Mouse (Mus musculus) MEL (cell line): ENCODE results near the gene Rae1. TPM values are rescaled to one million over a fixed set of nuclear protein-coding genes. Genes with fewer than 3 reads are reported as not detected.

Experiments used
- DNase-seq: peaks from one replicate; pipeline ENCODE4 v3.0.0; 2011; ENCODE audit warnings: low read depth, low spot score
- H3K27ac ChIP-seq: 2 replicates; pipeline ENCODE4 v1.5.1; 2012; ENCODE audit warnings: low read depth, mild to moderate bottlenecking, control low read depth, low read length, moderate library complexity; ENCODE audit not compliant: control insufficient read depth
- H3K27me3 ChIP-seq, 2 experiments: fragments of 150-350 bp in 1 of 2; sonication (generic) in 1 of 2; 2 replicates each; pipeline ENCODE4 v1.6.1; 2012; ENCODE audit warnings: low read length in 2 of 2, mild to moderate bottlenecking in 2 of 2, improper control_type of control experiment in 1 of 2, moderate library complexity in 1 of 2; ENCODE audit not compliant: insufficient read depth in 2 of 2, control insufficient read depth in 1 of 2
- H3K36me3 ChIP-seq, 2 experiments: 2 replicates each; pipeline ENCODE4 v1.6.1; 2012 to 2014; ENCODE audit warnings: low read length in 2 of 2, improper control_type of control experiment in 1 of 2, inconsistent platforms in 1 of 2, mild to moderate bottlenecking in 1 of 2; ENCODE audit not compliant: insufficient read depth in 2 of 2, control insufficient read depth in 1 of 2
- H3K4me1 ChIP-seq, 2 experiments: fragments of 150-350 bp in 1 of 2; sonication (generic) in 1 of 2; 2 replicates each; pipeline ENCODE4 v1.6.1; 2012; ENCODE audit warnings: low read length in 2 of 2, improper control_type of control experiment in 1 of 2, mild to moderate bottlenecking in 1 of 2; ENCODE audit not compliant: insufficient read depth in 2 of 2, control insufficient read depth in 1 of 2
- H3K4me3 ChIP-seq, 2 experiments: fragments of 150-350 bp in 1 of 2; sonication (generic) in 1 of 2; 2 replicates each; pipeline ENCODE4 v1.5.1; 2012; ENCODE audit warnings: low read depth in 2 of 2, low read length in 2 of 2, mild to moderate bottlenecking in 2 of 2, moderate library complexity in 2 of 2, control low read depth in 1 of 2, improper control_type of control experiment in 1 of 2; ENCODE audit not compliant: control insufficient read depth in 1 of 2, insufficient read depth in 1 of 2
- H3K79me2 ChIP-seq: 2 replicates; pipeline ENCODE4 v1.6.1; 2012; ENCODE audit warnings: mild to moderate bottlenecking, low read length, moderate library complexity; ENCODE audit not compliant: control insufficient read depth, poor library complexity, insufficient read depth
- H3K9ac ChIP-seq: 2 replicates; pipeline ENCODE4 v1.6.1; 2012; ENCODE audit warnings: low read depth, mild to moderate bottlenecking, control low read depth, low read length, moderate library complexity; ENCODE audit not compliant: control insufficient read depth, poor library complexity, severe bottlenecking
- H3K9me3 ChIP-seq: fragments of 150-350 bp; sonication (generic); replicated peaks from 2 replicates; pipeline ENCODE4 v1.6.1; 2012; ENCODE audit warnings: mild to moderate bottlenecking, low read length, improper control_type of control experiment, moderate library complexity; ENCODE audit not compliant: insufficient read depth
- BHLHE40 ChIP-seq: IDR thresholded peaks from 2 replicates; pipeline ENCODE4 v1.6.1; 2012; ENCODE audit warnings: low read depth, mild to moderate bottlenecking, inconsistent platforms, low read length, improper control_type of control experiment, borderline replicate concordance
- CHD2 ChIP-seq: IDR thresholded peaks from 2 replicates; pipeline ENCODE4 v1.6.1; 2011; ENCODE audit warnings: low read length, improper control_type of control experiment
- E2F4 ChIP-seq: IDR thresholded peaks from 2 replicates; pipeline ENCODE4 v1.6.1; 2011; ENCODE audit warnings: low read depth, low read length, improper control_type of control experiment, borderline replicate concordance
- ELF1 ChIP-seq: IDR thresholded peaks from 2 replicates; pipeline ENCODE4 v1.6.1; 2014; ENCODE audit warnings: low read depth, mild to moderate bottlenecking, inconsistent platforms, low read length, improper control_type of control experiment, moderate library complexity
- EP300 ChIP-seq, 2 experiments: IDR thresholded peaks; 2 replicates each; pipeline ENCODE4 v1.6.1; 2011; ENCODE audit warnings: improper control_type of control experiment in 2 of 2, low read length in 2 of 2, low read depth in 1 of 2, mild to moderate bottlenecking in 1 of 2
- GABPA ChIP-seq: IDR thresholded peaks from 2 replicates; pipeline ENCODE4 v1.6.1; 2012; ENCODE audit warnings: low read depth, mild to moderate bottlenecking, inconsistent platforms, low read length, improper control_type of control experiment, moderate library complexity
- GATA1 ChIP-seq: IDR thresholded peaks from 2 replicates; pipeline ENCODE4 v1.6.1; 2011; ENCODE audit warnings: low read depth, low read length, improper control_type of control experiment
- HCFC1 ChIP-seq: IDR thresholded peaks from 2 replicates; pipeline ENCODE4 v1.6.1; 2012; ENCODE audit warnings: low read depth, mild to moderate bottlenecking, inconsistent platforms, low read length, improper control_type of control experiment, moderate library complexity
- JUND ChIP-seq: IDR thresholded peaks from 2 replicates; pipeline ENCODE4 v1.6.1; 2011; ENCODE audit warnings: low read depth, mild to moderate bottlenecking, improper control_type of control experiment, low read length
- KAT2A ChIP-seq: conservative IDR thresholded peaks from 2 replicates; pipeline ENCODE4 v1.6.1; 2012; ENCODE audit warnings: low read depth, low read length, improper control_type of control experiment, inconsistent platforms
- MAFK ChIP-seq: IDR thresholded peaks from 2 replicates; pipeline ENCODE4 v1.6.1; 2011; ENCODE audit warnings: low read depth, mild to moderate bottlenecking, low read length, improper control_type of control experiment, borderline replicate concordance
- MAX ChIP-seq: IDR thresholded peaks from 2 replicates; pipeline ENCODE4 v1.6.1; 2011; ENCODE audit warnings: low read length, improper control_type of control experiment
- MEF2A ChIP-seq: IDR thresholded peaks from 2 replicates; pipeline ENCODE4 v1.6.1; 2014; ENCODE audit warnings: low read depth, mild to moderate bottlenecking, inconsistent platforms, low read length, improper control_type of control experiment; ENCODE audit not compliant: poor library complexity, insufficient replicate concordance, severe bottlenecking; ENCODE audit errors: extremely low read depth
- MXI1 ChIP-seq: IDR thresholded peaks from 2 replicates; pipeline ENCODE4 v1.6.1; 2011; ENCODE audit warnings: mild to moderate bottlenecking, low read depth, low read length, improper control_type of control experiment
- MYB ChIP-seq: IDR thresholded peaks from 2 replicates; pipeline ENCODE4 v1.6.1; 2011; ENCODE audit warnings: mild to moderate bottlenecking, low read depth, low read length, improper control_type of control experiment
- MYC ChIP-seq: IDR thresholded peaks from 2 replicates; pipeline ENCODE4 v1.6.1; 2011; ENCODE audit warnings: low read depth, mild to moderate bottlenecking, low read length, improper control_type of control experiment, moderate library complexity
- NELFE ChIP-seq: IDR thresholded peaks from 2 replicates; pipeline ENCODE4 v1.6.1; 2011; ENCODE audit warnings: low read depth, low read length, improper control_type of control experiment
- POLR2A ChIP-seq, 2 experiments: IDR thresholded peaks; 2 replicates each; pipeline ENCODE4 v1.6.1; 2011 to 2012; ENCODE audit warnings: low read length in 2 of 2, mild to moderate bottlenecking in 2 of 2, control low read depth in 1 of 2, improper control_type of control experiment in 1 of 2, low read depth in 1 of 2, moderate library complexity in 1 of 2; ENCODE audit not compliant: control insufficient read depth in 1 of 2, insufficient read depth in 1 of 2, poor library complexity in 1 of 2
- POLR2AphosphoS5 ChIP-seq: IDR thresholded peaks from 2 replicates; pipeline ENCODE4 v1.6.1; 2012; ENCODE audit warnings: low read depth, borderline replicate concordance, mild to moderate bottlenecking, inconsistent platforms, low read length, moderate library complexity, mixed read lengths
- RAD21 ChIP-seq: IDR thresholded peaks from 2 replicates; pipeline ENCODE4 v1.6.1; 2011; ENCODE audit warnings: mild to moderate bottlenecking, low read depth, low read length, improper control_type of control experiment
- RCOR1 ChIP-seq: IDR thresholded peaks from 2 replicates; pipeline ENCODE4 v1.6.1; 2012; ENCODE audit warnings: low read depth, mild to moderate bottlenecking, inconsistent platforms, low read length, improper control_type of control experiment
- SIN3A ChIP-seq: IDR thresholded peaks from 2 replicates; pipeline ENCODE4 v1.6.1; 2012; ENCODE audit warnings: low read length, improper control_type of control experiment, inconsistent platforms
- TAL1 ChIP-seq: IDR thresholded peaks from 2 replicates; pipeline ENCODE4 v1.6.1; 2012; ENCODE audit warnings: mild to moderate bottlenecking, inconsistent platforms, low read length, moderate library complexity, mixed read lengths
- TBP ChIP-seq: IDR thresholded peaks from 2 replicates; pipeline ENCODE4 v1.8.0; 2011; ENCODE audit warnings: low read depth, low read length, improper control_type of control experiment
- UBTF ChIP-seq: IDR thresholded peaks from 2 replicates; pipeline ENCODE4 v1.6.1; 2012; ENCODE audit warnings: low read depth, mild to moderate bottlenecking, inconsistent platforms, low read length, improper control_type of control experiment, moderate library complexity, borderline replicate concordance; ENCODE audit not compliant: insufficient read depth
- USF1 ChIP-seq: IDR thresholded peaks from 2 replicates; pipeline ENCODE4 v1.6.1; 2014; ENCODE audit warnings: low read depth, mild to moderate bottlenecking, inconsistent platforms, low read length, improper control_type of control experiment, moderate library complexity
- ZMIZ1 ChIP-seq: IDR thresholded peaks from 2 replicates; pipeline ENCODE4 v1.6.1; 2012; ENCODE audit warnings: low read depth, mild to moderate bottlenecking, inconsistent platforms, low read length, improper control_type of control experiment, moderate library complexity
- polyA plus RNA-seq, 2 experiments: library from polyadenylated mRNA; stranded (reverse) in 1 of 2; unstranded in 1 of 2; fragments of >175 nt in 1 of 2; fragments of >200 nt in 1 of 2; gene quantifications; 2 replicates each; pipeline versions ENCODE4 v1.2.1 to v1.2.4; 2012; ENCODE audit warnings: low replicate concordance in 2 of 2, low read depth in 1 of 2; ENCODE audit not compliant: insufficient read length in 2 of 2, insufficient read depth in 1 of 2, missing spikeins in 1 of 2
- total RNA-seq: library from RNA; depleted of rRNA; stranded (reverse); fragments of 300-350 nt; gene quantifications from 2 replicates; pipeline ENCODE4 v1.2.3, GENCODE M21; 2012

Gene Rae1
- total and polyA plus RNA-seq, 3 experiments, result 156 to 172 TPM; not detected in 1

- Histone ChIP-seq H3K9ac (no peak overlapping the region), H3K4me3 (no peak overlapping the region), H3K79me2 (no peaks in the 10 kb centered on the region), H3K4me1 (no peaks in the 10 kb centered on the region), H3K9me3 (no peaks in the 10 kb centered on the region), H3K27ac (no peak overlapping the region), H3K36me3 (no peaks in the 10 kb centered on the region), H3K27me3 (no peaks in the 10 kb centered on the region)
- no peak for DNase-seq
- TF ChIP-seq MAX (no peak), TAL1 (no peak), RAD21 (no peak), E2F4 (no peak), GABPA (no peak), JUND (no peak), GATA1 (no peak), MYC (no peak), POLR2A (IDR thresholded peaks at IDR 0.05; ENCODE audit: control insufficient read depth in 1 of 2, insufficient read depth in 1 of 2, low read depth in 1 of 2, low read length in 2 of 2, poor library complexity in 1 of 2) (no peak), SIN3A (no peak)
Observed at GRCm38 (mm10) chr2:172961211-172961610, 38.7 kb upstream of the Rae1 start.

DNA sequence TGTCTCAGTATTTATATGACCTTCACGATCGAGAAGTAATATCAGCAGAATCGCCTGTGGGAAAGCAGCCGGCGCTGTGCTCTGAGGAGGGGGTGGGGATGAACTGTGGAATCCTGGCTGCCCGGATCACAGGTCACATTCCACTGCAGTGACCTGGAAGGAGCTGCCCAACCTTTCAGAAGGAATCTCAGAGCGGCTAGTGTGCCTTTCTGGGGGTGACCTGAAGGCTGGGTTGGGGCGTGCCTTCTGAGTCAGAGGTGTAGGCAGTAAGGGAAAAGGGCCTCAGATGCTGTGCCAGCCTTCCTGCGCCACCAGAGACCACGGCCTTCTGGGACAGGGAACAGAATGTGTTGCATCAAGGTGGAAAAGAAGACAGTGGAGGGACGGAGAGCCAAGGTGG is 34.7 kb upstream of the Rae1 start:
- Histone ChIP-seq H3K4me1 (no peaks in the 10 kb centered on the region), H3K36me3 (no peaks in the 10 kb centered on the region), H3K4me3 (no peak overlapping the region), H3K27me3 (no peaks in the 10 kb centered on the region)
- DNase-seq, result no peak
- no peak for TF ChIP-seq RAD21
- no peak for TF ChIP-seq TBP
- TF ChIP-seq POLR2A (IDR thresholded peaks at IDR 0.05; ENCODE audit: control insufficient read depth in 1 of 2, insufficient read depth in 1 of 2, low read depth in 1 of 2, low read length in 2 of 2, poor library complexity in 1 of 2), result no peak
- TF ChIP-seq USF1, result no peak
- TF ChIP-seq MXI1, result no peak
- TF ChIP-seq, all 39 proteins: peak for 0
- Histone ChIP-seq H3K79me2 (no peaks in the 10 kb centered on the region), H3K9me3 (no peaks in the 10 kb centered on the region), H3K27ac (no peak overlapping the region), H3K9ac (no peak overlapping the region)

- Histone ChIP-seq H3K36me3 (no peaks in the 10 kb centered on the region), H3K27ac (no peak overlapping the region), H3K9ac (no peak overlapping the region), H3K4me1 (no peaks in the 10 kb centered on the region), H3K27me3 (no peaks in the 10 kb centered on the region), H3K79me2 (no peaks in the 10 kb centered on the region), H3K4me3 (no peak overlapping the region), H3K9me3 (no peaks in the 10 kb centered on the region)
- TF ChIP-seq CHD2 (no peak), POLR2AphosphoS5 (no peak), MAFK (no peak), E2F4 (no peak), ELF1 (no peak), SIN3A (no peak), UBTF (no peak), NELFE (no peak), MYB (no peak), HCFC1 (no peak), MAX (no peak), MEF2A (no peak), USF1 (no peak), TAL1 (no peak), ZMIZ1 (no peak), BHLHE40 (no peak), RCOR1 (no peak), EP300 (IDR thresholded peaks at IDR 0.05; ENCODE audit: low read depth in 1 of 2, low read length in 2 of 2) (no peak), KAT2A (no peak)
- DNase-seq, result no peak
Observed at GRCm38 (mm10) chr2:172966480-172966879, 33.4 kb upstream of the Rae1 start.
